Mouse (Mus musculus): ENCODE measurements around the gene Baat.
"Not testable (repeated sequence)": the region's sequence is repeated elsewhere in the genome, so short reads cannot be mapped to it uniquely, and the experiment has no call there.

Gene Baat

DNA sequence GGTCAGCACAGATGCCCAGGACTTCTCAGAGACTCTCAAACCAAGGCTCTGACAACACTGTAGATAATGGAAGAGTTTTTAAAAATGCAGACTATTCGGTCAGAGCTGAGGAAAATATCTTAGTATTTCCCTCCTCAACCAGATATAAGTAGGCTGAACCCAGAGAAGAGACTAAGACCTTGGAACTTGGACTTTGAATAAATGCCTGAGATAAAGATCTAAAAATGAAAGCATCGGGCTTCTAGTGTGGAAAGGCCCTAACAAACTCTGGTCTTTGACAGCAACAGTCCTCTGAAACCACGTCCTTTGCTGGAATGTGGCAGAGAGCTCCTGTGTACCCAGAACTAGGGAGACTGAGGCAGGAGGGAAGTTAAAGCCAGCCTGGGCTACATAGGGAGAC lies at the start of gene Baat:
Baat (minus strand) TSS at position 172 of the 400 bp plus-strand sequence.
- DNase-seq: no peak

DNA sequence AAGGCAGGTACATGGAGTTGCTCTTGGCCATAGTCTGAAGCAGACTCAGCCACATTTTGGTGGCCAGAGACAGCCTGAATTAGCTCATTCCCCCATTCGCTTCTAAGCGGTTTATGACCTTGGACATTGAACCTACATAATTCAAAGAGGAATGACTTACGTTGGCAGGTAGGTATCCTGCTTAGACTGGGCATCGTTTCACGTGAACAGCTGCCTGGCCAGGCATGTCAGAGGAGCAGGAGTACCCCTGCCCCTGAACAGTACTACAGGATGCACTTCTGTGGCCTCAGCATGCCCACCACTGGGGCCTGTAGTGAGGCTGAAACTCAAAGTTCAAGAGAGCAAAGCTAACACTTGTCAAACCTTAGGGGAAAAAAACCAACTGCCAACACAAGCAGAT lies 47.0 kb upstream of the Baat start:
- DNase-seq: peak; percentile 45

DNA sequence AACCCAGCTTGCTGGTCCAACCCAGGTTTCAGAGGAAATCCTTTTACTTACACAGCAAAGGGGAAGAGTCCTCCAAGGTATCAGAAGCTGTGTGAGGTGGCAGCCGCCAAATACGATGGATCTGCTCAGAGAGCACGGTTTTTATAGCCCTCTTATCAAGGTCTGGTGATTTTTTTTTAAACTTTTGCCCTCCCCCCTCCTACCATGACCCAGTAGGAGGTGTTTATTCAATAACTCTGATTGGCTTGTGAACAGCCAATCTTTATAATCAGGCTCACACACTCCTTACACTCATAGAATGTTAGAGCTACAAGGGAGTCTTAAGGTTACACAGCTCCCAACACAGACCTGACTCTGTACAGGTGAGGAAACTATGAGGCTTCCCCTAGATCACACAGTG lies 43.0 kb upstream of the Baat start, which contains the start of gene Aldob:
Aldob (minus strand) TSS at position 164 of the 400 bp plus-strand sequence.
- peak; percentile 65 for DNase-seq

DNA sequence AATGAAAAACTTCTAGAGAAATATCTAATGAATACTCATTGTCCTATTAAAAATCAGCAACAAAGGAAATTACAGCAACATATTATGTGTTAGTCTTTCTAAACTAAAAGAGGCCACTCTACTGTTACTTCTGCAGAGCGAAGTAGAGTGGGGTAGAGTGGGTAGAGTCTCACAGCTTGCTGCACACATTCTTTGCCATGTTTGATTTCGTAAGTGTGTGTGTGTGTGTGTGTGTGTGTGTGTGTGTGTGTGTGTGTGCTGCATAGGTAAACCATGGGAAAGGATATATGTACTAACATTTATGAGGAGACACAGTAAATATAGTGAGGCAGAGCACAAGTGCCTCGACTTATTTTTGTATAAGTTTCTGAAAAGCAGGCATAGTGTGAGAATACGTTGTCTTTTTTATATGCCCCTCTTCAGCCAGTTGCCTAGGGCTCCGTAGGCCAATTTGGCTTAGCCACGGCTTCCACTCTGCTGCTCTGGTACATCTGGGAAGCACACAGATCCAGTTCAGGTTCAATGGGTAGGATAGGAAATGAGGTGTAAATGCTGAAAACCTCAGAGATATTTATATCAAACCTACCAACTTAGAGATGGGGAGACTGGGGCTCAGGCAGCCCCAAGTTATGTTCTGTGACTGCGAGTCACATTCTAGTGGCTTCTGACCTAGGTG lies 41.3 kb upstream of the Baat start:
- DNase-seq: peak; percentile 1

DNA sequence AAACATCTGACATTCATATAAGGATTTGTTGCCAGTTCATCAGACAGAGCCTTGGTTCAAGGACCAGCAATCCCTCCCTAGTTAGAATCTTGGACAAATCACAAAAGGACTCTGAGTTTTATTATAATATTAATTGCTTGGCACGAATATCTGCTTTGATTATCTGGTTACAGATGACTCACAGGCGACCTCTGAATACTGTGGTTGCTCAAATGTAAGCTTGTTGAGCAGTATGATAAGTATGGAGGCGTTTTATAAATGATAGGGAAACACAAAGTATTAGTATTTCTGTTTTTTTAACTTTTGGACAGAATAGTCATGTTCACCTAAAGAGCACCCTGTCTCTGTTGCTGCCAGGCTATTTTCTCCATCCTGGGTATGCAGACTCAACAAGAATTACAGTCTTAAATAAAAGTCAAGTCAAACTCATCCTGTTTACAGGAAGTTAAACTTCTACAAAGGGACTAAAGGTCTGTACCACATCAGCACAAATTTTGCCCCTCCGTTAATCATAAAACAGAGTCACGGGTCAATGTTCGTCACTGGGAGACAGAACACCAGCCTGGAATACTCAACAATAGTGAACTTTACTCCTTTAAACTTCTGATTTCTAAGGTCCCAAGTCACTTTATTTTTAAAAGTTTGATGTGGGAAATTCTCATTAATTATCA lies 40.7 kb upstream of the Baat start:
- peak; percentile 16 for DNase-seq

DNA sequence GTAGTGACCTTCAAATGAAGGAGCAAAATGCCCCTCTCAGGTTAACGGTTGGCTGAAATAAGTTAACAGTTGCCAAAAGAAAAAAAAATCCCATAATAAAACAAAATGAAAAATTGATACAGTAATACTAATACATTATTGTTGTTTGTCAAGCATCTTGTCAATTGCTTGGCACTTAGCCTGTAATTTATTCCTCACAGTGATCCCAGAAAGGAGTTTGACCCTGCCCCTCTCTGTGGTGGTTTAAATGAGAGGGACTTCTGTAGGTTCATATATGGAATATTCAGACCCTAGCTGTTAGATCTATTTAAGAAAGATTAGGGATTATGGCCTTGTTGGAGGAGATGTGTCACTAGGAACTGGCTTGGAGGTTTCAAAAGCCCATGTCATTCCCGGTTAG lies 39.7 kb upstream of the Baat start:
- DNase-seq: peak; percentile 34

DNA sequence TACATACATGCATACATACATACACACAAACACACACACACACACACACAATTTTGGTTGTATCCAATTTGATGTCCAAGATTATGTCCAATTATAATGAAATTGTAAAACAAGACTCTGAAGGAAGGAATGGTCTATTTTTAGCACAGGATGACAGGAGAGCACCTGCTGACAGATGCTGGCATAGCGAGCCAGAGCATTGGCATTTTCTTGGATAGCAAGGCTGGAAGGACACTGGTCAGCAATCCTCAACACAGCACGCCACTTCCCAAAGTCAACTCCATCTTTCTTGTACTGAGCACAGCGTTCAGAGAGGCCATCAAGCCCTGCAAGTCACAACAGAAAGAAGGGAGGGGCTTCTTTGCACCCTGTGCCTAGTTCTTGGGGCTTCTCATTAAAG lies 34.6 kb upstream of the Baat start:
- peak; percentile 87 for DNase-seq

DNA sequence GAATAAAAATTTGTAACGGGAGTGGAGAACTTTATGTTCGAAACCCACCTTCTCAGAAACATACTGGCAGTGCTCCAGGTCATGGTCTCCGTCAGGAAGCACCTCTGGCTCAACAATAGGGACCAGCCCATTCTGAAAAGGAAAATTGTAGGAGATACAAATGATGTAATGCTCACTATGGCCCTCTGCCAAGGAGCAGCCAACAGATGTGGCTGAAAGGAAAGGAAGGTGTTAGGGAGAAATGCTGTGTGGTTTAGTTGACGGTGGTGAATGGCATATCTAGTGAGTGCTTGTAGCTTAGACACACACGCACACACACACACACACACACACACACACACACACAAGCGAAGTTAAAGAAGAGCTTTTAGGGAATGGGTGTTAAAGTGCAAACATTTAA lies 33.3 kb upstream of the Baat start:
- peak; percentile 81 for DNase-seq

DNA sequence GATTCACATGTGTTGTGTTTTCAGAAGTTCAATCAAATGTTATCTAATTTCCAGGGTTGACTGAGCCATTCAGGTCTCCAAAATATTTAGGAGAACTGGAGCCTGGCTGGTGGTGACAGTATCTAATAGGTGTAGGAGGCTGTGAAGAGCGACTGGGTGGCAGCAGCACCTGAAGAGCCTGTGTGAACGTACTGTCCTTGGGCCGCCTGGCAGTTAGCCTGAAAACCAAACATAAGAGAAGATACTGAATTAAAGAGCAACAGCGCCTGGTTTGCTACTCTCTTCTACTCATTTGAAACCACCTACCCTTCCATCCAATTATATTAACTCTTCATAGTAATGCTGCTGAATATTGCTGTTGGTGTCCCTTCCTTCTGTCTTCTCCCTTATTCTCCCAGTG lies 30.3 kb upstream of the Baat start:
- peak; percentile 66 for DNase-seq

DNA sequence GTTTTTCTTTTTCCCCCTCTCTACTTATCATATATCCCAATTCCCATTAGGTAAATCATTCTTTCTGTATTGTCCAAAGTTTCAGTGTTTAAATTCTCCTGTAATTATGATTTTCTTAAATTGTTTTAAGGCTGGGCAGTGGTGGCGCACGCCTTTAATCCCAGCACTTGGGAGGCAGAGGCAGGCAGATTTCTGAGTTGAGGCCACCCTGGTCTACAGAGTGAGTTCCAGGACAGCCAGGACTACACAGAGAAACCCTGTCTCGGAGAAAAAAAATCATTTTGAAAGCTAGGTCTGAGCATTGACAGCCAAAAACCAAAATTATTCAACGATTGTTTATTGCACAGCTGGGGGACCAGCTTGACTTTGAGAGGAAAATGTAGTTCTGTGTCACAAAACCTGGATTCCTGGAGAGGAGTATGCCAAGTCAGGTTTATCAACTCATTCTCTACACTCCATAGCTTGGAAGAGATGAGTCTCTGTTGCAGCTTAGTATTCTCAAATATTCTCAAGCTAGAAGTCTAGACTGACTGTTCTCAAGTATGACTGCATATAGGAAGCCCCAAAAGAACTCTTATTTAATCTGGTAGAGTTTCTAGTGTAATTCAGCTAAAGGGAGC lies 29.4 kb upstream of the Baat start:
- DNase-seq: peak; percentile 24

DNA sequence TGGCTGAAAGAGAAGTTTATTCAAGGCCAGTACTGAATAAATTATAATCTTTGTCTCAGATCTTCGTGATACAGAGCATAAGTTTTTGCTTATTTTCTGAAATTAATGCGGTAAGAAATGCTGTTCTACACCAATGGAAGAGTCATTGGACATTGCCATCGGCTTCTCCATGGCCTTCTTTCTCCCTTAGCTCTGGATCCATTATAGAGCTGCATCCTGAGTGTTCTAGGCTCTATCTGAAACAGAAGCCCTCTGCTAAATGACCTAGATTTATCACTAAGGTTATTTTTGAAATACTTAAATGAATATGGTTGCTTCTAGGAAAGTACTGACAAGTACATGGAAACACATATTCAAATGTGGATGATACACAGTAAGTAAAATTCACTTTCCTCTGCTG lies 28.7 kb upstream of the Baat start:
- peak; percentile 51 for DNase-seq

DNA sequence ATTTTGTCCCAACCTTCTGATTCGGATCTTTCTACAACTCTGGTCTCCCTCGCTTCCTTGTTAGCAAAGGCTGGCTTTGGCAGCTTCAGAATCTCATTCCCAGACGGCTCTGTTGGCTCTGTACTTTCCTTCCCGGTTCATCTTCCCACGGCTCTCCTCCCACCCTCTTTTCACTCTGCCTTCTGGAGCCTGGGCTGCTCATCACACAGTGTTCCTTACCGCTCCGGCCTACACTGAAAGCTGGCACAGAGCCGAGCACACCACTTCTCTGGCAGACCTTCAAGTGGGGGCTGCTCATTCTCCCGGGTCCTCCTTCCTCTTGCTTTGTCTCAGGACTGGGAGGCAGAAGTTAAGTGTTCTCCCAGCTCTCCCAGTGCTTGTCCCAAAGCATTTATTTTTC lies 16.2 kb upstream of the Baat start:
- DNase-seq: peak; percentile 93

DNA sequence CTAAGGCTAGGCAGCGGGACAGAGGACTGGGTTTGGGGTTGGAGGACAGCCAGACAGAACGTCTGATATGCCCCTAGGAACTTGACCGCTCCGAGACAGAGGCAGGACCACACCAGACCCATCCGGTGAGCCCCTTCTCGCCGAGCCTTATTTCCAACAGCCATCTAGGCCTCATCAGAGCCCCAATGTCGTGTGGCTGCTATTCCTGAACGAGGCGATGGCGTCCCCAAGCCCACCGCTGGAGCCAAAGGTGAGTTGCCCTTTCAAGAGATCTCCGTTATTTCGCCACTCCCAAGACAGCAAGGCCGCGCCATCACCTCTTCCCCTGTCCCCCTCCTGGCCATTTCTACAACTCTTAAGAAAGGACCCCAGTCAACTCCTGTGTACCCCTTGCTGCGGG lies 15.0 kb upstream of the Baat start:
- DNase-seq: no peak

DNA sequence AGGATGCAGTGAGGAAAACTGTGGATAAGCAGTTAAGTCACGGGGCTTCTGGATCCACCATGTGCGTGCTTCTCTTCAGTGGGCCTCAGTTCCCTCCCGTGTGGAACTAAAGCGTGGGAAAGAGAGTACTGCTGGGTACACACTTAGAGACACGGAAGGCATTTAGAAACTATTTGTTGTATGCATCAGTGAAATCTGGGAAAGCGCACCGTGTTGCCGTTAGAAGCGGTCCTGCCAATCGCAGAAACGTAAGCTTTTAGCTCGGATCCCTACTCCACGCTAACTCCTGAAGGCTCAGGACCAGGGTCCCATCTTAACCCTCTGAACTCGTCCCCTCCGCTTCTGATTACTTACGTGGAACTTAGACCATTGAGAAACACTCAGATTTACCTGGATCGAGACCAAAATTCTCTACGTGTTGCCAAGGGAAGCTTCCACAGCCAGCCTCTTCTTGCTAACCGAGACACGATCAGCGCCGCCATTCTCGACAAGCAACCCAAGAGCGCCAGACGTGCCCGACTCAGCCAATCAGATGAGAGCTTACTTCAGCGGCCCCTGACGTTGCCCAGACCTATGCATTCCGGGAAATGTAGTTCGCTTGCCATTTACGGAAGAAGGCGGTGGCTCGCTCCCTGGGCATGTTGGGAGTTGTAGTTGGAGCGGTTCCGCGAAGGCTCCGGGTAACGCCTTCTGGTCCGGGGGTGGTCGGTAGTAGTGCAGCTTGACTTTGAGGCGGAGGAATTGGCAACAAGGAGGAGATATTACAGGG lies 14.4 kb upstream of the Baat start, which contains the start of the genes Mrpl50 and Zfp189:
Mrpl50 (minus strand) TSS at position 522 of the 769 bp plus-strand sequence.
Zfp189 (plus strand) TSS at position 605 of the 769 bp plus-strand sequence.
- DNase-seq: peak; percentile 100

DNA sequence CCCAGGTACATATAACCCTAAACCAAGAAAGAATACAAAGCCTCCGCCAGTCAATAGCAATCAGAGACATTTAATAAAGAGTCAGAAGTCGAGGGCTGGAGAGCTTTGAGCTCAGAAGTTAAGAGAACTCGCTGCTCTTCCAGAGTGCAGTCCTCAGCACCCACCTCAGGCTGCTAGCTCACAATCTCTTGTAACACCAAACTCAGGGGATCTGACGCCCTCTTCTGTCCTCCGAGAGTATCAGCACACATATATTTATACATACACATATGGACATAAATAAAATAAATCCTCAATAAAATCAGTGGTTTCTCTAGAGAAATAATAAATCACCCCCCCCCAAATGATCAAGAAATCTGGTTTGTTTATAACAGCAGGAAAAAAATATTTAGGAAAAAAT lies 13.1 kb upstream of the Baat start:
- no peak for DNase-seq

DNA sequence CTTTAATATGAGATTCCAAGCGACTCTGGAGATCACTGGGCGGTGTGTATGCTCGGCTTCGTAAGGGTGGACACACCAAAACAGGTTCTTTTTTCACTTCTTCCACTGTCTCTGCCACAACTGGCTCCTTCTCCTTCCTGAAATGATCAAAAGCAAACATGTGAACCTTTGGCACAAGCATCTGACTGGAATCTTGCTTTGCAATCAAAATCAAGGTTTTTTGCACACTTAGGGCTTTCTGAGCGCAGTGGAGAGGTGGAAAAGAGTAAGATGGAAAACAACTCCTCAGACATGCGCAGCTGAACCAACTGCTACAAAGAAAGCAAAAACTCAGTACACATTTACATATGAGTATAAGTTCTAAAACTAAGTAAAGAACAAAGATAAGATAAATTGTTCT lies 8.1 kb upstream of the Baat start:
- DNase-seq: no peak

DNA sequence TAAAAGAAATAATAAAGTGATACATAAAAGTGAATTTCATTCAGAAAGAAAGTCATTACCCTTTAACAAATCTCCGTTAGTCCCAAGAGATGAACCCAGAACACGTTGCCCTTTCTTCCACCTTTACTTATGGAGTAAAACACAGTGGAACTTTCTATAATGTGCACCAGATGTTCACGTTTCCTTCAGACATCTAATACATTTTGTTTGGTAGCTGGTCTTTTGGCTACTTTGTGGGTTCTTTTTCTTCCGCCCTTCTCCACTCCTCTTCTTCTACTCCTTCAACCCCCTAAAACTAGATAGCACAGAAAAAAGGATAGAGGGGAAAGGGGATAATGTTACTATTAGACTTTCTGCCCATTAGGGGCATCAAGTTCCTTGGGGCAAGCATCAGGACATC lies 6.3 kb upstream of the Baat start:
- DNase-seq: no peak

DNA sequence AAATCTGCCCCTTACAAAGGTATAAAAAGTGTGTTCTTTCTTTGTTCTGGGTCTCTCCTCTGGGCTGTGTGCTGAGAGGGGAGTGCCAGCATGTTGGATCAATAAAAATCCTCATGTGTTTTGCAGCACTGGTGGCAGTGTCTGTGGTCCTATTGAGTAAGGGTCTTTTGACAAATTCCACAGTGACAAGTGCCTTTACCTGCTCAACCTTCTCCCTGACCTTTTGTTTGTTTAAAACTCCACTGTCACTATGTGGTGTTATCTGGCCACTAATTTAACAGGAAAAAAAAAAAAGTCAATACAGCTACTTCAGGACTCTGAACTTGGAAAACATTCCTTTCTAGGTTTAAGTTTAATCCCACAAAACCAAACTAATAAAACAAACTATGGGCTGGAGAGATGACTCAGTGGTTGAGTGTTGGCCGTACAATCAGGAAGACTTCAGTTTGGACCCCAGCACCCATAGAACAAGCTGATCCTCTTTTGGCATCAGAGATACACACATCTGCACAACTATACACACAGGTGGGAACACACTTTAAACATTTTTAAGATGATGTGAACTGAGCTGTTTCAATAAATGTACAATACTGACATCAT lies 4.0 kb upstream of the Baat start:
- DNase-seq: not testable (repeated sequence)

DNA sequence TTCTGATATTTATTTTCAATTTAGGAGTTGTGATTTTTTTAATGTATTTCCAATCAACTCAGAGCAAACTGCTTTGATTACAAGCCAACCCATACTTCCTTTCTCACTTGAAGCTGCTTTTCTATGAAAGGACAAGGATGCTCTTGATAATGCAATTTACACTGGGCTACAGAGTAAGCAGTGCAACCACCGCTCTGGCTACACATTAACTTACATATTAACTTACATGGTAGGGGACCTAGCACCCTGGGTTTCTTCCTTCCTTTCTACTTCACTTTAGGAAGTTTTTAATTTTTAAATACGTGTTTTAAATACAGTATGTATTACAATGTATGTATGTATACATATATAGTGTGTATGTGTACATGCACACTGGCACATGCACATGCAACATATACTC lies 2.8 kb upstream of the Baat start:
- DNase-seq: no peak

DNA sequence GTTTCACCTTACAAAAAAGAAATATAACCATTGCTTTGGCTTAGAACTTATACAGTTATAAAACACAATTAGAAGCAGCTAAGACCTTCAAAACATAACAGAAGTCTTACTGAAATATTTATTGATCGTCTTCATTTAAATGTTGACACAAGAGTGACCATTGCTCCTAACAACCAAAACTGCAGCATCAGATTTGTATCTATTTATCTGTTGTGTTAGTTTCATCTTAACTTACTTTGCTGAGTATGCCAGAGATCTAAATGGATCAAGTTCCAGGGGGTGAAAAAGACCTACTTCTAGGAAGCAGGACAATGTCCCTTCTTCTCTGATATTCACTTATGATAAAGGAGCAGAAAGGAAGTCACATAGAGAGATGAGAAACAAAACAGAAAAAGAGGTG lies 2.8 kb downstream of the Baat start:
- DNase-seq: no peak

DNA sequence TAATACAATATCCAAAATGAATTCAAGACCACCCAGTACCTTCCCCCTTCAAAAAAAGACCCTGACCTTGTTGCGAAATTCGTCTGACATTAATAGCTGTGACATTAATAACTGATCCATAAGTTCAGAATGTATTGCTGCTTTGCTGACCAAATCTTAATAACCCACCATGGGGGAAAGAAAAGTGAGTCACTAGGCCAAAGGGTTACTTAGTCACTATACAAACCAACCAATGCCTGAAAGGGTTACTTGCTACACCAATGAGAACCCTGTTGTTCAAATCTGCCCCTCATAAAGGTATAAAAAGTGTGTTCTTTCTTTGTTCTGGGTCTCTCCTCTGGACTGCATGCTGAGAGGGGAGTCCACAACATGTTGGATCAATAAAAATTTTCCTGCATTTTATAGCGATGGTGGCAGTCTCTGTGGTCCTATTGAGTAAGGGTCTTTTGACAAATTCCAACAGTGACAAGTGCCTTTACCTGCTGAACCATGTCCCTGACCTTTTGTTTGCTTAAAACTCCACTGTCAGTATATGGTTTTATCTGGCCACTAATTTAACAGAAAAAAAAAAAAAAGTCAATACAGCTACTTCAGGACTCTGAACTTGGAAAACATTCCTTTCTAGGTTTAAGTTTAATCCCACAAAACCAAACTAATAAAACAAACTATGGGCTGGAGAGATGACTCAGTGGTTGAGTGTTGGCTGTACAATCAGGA lies 20.3 kb downstream of the Baat start:
- DNase-seq: not testable (repeated sequence)

DNA sequence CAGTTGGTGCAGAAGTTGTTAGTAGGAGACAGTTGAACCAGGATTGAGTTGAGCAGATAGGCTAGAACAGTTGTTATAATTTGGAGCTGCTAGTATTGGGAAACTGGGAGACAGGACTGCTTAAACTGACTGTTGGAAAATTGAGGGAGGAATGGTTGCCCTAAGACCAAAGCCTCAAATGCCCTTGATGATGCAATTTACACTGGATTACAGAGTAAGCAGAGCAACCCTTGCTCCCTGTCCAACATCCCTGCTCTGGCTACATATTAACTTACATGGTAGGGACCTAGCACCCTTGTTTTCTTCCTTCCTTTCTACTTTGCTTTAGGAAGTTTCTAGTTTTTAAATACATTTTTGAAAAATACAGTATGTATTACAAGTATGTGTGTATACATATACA lies 20.9 kb downstream of the Baat start:
- DNase-seq: no peak

All from heart, adult 11 months (tissue).